Mouse (Mus musculus): ENCODE measurements around the gene Cd59a. TPM values are rescaled to one million over a fixed set of nuclear protein-coding genes. Genes with fewer than 3 reads are reported as not detected.
A peak's percentile ranks its signal among the peaks of the same experiment; 100 is the strongest.
"Not testable (repeated sequence)": the region's sequence is repeated elsewhere in the genome, so short reads cannot be mapped to it uniquely, and the experiment has no call there.

Gene Cd59a
- polyA plus RNA-seq, 1 experiment from 2014 or later = 13.7 TPM

GRCm38 (mm10) chr2:104084027-104084426 lies 11.6 kb upstream of the Cd59a start:
- H3K9me3 ChIP-seq; ATAC-seq; H3K27me3 ChIP-seq; H3K9ac ChIP-seq (replicated peaks); H3K27ac ChIP-seq; H3K36me3 ChIP-seq; H3K4me2 ChIP-seq (replicated peaks); H3K4me3 ChIP-seq (replicated peaks); H3K4me1 ChIP-seq (replicated peaks): not testable (repeated sequence)

- H3K4me2 ChIP-seq (replicated peaks); H3K9ac ChIP-seq (replicated peaks); H3K36me3 ChIP-seq; H3K27me3 ChIP-seq; H3K4me1 ChIP-seq (replicated peaks); ATAC-seq; H3K9me3 ChIP-seq; H3K4me3 ChIP-seq (replicated peaks); H3K27ac ChIP-seq: not testable (repeated sequence)
- WGBS = 83% methylated on average over 1 of the region's 1 CpGs
Observed at GRCm38 (mm10) chr2:104087562-104087961, 8.0 kb upstream of the Cd59a start.

GRCm38 (mm10) chr2:104093305-104093704 lies 2.3 kb upstream of the Cd59a start:
- ATAC-seq = no peak
- Histone ChIP-seq H3K4me3 (replicated peaks) (no peak overlapping the region), H3K27me3 (no peaks in the 10 kb centered on the region), H3K4me2 (replicated peaks) (no peak overlapping the region), H3K9ac (replicated peaks) (no peak overlapping the region), H3K36me3 (no peaks in the 10 kb centered on the region), H3K4me1 (replicated peaks) (peaks cover 8% of the 10 kb centered on the region), H3K9me3 (no peaks in the 10 kb centered on the region), H3K27ac (no peak overlapping the region)
- 85% methylated on average over 2 of the region's 2 CpGs for WGBS

- peak overlapping the region; percentile 75 for H3K27ac ChIP-seq
- no peaks in the 10 kb centered on the region for H3K9me3 ChIP-seq
- H3K4me2 ChIP-seq (replicated peaks) = peak overlapping the region; percentile 62
Observed at GRCm38 (mm10) chr2:104096256-104096655, 655 bp downstream of the Cd59a start.

GRCm38 (mm10) chr2:104096796-104097195 lies 1.2 kb downstream of the Cd59a start:
- ATAC-seq = not testable (repeated sequence)
- 36% methylated on average over 1 of the region's 1 CpGs for WGBS

More at GRCm38 (mm10) chr2:104096256-104096655, 655 bp downstream of the Cd59a start:
- no peak for ATAC-seq
- H3K9ac ChIP-seq (replicated peaks) = peak overlapping the region; percentile 63
- WGBS = 42% methylated on average over 10 of the region's 10 CpGs
- H3K4me1 ChIP-seq (replicated peaks) = peaks cover 8% of the 10 kb centered on the region
- H3K36me3 ChIP-seq = no peaks in the 10 kb centered on the region
- no peaks in the 10 kb centered on the region for H3K27me3 ChIP-seq
- H3K4me3 ChIP-seq (replicated peaks) = peak overlapping the region; percentile 44

GRCm38 (mm10) chr2:104097396-104097795 lies 1.8 kb downstream of the Cd59a start:
- H3K36me3 ChIP-seq; ATAC-seq; H3K27me3 ChIP-seq; H3K4me3 ChIP-seq (replicated peaks); H3K4me1 ChIP-seq (replicated peaks); H3K9ac ChIP-seq (replicated peaks); H3K27ac ChIP-seq; H3K9me3 ChIP-seq: not testable (repeated sequence)
- WGBS = 97% methylated on average over 4 of the region's 4 CpGs
- 0 out of 2 replicates have a peak overlapping the region, but pooled peaks have one; percentile 62 for H3K4me2 ChIP-seq (replicated peaks)

More at GRCm38 (mm10) chr2:104096796-104097195, 1.2 kb downstream of the Cd59a start:
- H3K36me3 ChIP-seq; H3K4me1 ChIP-seq (replicated peaks); H3K9me3 ChIP-seq; H3K9ac ChIP-seq (replicated peaks); H3K4me3 ChIP-seq (replicated peaks); H3K27ac ChIP-seq; H3K27me3 ChIP-seq: not testable (repeated sequence)
- peak overlapping the region; percentile 62 for H3K4me2 ChIP-seq (replicated peaks)

GRCm38 (mm10) chr2:104098529-104099230 lies 3.1 kb downstream of the Cd59a start:
- ATAC-seq = no peak
- Histone ChIP-seq H3K4me1 (replicated peaks) (peaks cover 8% of the 10 kb centered on the region), H3K36me3 (no peaks in the 10 kb centered on the region), H3K4me2 (replicated peaks) (no peak overlapping the region), H3K9me3 (no peaks in the 10 kb centered on the region), H3K27me3 (no peaks in the 10 kb centered on the region), H3K9ac (replicated peaks) (no peak overlapping the region), H3K4me3 (replicated peaks) (no peak overlapping the region), H3K27ac (no peak overlapping the region)
- 43% methylated on average over 3 of the region's 3 CpGs for WGBS

- no peak overlapping the region for H3K27ac ChIP-seq
- peaks cover 8% of the 10 kb centered on the region for H3K4me1 ChIP-seq (replicated peaks)
- WGBS = 96% methylated on average over 2 of the region's 2 CpGs
- no peaks in the 10 kb centered on the region for H3K36me3 ChIP-seq
- no peak overlapping the region for H3K4me3 ChIP-seq (replicated peaks)
- no peaks in the 10 kb centered on the region for H3K27me3 ChIP-seq
- no peak overlapping the region for H3K9ac ChIP-seq (replicated peaks)
- H3K9me3 ChIP-seq = no peaks in the 10 kb centered on the region
- H3K4me2 ChIP-seq (replicated peaks) = no peak overlapping the region
- ATAC-seq = no peak
Observed at GRCm38 (mm10) chr2:104099231-104099585, 3.6 kb downstream of the Cd59a start.

GRCm38 (mm10) chr2:104099946-104100345 lies 4.3 kb downstream of the Cd59a start:
- Histone ChIP-seq H3K4me3 (replicated peaks) (no peak overlapping the region), H3K36me3 (no peaks in the 10 kb centered on the region), H3K9me3 (no peaks in the 10 kb centered on the region), H3K4me2 (replicated peaks) (no peak overlapping the region), H3K4me1 (replicated peaks) (peaks cover 8% of the 10 kb centered on the region), H3K9ac (replicated peaks) (no peak overlapping the region), H3K27ac (no peak overlapping the region), H3K27me3 (no peaks in the 10 kb centered on the region)
- no peak for ATAC-seq
- WGBS = 17% methylated on average over 1 of the region's 1 CpGs

- H3K36me3 ChIP-seq = no peaks in the 10 kb centered on the region
- 89% methylated on average over 6 of the region's 6 CpGs for WGBS
- H3K27ac ChIP-seq = no peak overlapping the region
- no peaks in the 10 kb centered on the region for H3K4me1 ChIP-seq (replicated peaks)
- no peak overlapping the region for H3K4me3 ChIP-seq (replicated peaks)
- no peaks in the 10 kb centered on the region for H3K27me3 ChIP-seq
- H3K9ac ChIP-seq (replicated peaks) = no peak overlapping the region
- ATAC-seq = no peak
- no peak overlapping the region for H3K4me2 ChIP-seq (replicated peaks)
- no peaks in the 10 kb centered on the region for H3K9me3 ChIP-seq
Observed at GRCm38 (mm10) chr2:104104800-104105199, 9.2 kb downstream of the Cd59a start.

- H3K9me3 ChIP-seq; H3K27me3 ChIP-seq; H3K4me3 ChIP-seq (replicated peaks); H3K9ac ChIP-seq (replicated peaks); H3K4me2 ChIP-seq (replicated peaks); ATAC-seq; H3K4me1 ChIP-seq (replicated peaks); H3K36me3 ChIP-seq; H3K27ac ChIP-seq: not testable (repeated sequence)
- 88% methylated on average over 2 of the region's 2 CpGs for WGBS
Observed at GRCm38 (mm10) chr2:104109021-104109420, 13.4 kb downstream of the Cd59a start.

- H3K4me2 ChIP-seq (replicated peaks) = no peak overlapping the region
- H3K4me1 ChIP-seq (replicated peaks) = no peaks in the 10 kb centered on the region
- H3K9me3 ChIP-seq = no peaks in the 10 kb centered on the region
- 81% methylated on average over 2 of the region's 2 CpGs for WGBS
- no peaks in the 10 kb centered on the region for H3K36me3 ChIP-seq
- no peak overlapping the region for H3K27ac ChIP-seq
- H3K9ac ChIP-seq (replicated peaks) = no peak overlapping the region
- no peak overlapping the region for H3K4me3 ChIP-seq (replicated peaks)
- no peak for ATAC-seq
- H3K27me3 ChIP-seq = no peaks in the 10 kb centered on the region
Observed at GRCm38 (mm10) chr2:104109528-104109927, 13.9 kb downstream of the Cd59a start.

- Histone ChIP-seq H3K4me2 (replicated peaks) (no peak overlapping the region), H3K9ac (replicated peaks) (no peak overlapping the region), H3K36me3 (no peaks in the 10 kb centered on the region), H3K27ac (no peak overlapping the region), H3K27me3 (no peaks in the 10 kb centered on the region), H3K4me1 (replicated peaks) (no peaks in the 10 kb centered on the region), H3K4me3 (replicated peaks) (no peak overlapping the region), H3K9me3 (no peaks in the 10 kb centered on the region)
- WGBS = 88% methylated on average over 4 of the region's 4 CpGs
- ATAC-seq = no peak
Observed at GRCm38 (mm10) chr2:104110031-104110430, 14.4 kb downstream of the Cd59a start.

Measured in midbrain, embryonic 13.5 days (tissue).